Mouse (Mus musculus) megakaryocyte, embryonic 14.5 days (primary cell): ENCODE data around the gene Fstl1. TPM values are rescaled to one million over a fixed set of nuclear protein-coding genes. Genes with fewer than 3 reads are reported as not detected.

ENCODE experiments used
- H3K27me3 ChIP-seq: replicated peaks from 2 replicates; pipeline ENCODE3; 2012; ENCODE audit warnings: inconsistent platforms
- H3K36me3 ChIP-seq: replicated peaks from 2 replicates; pipeline ENCODE3; 2012; ENCODE audit warnings: low read length, inconsistent platforms, mixed read lengths
- H3K4me1 ChIP-seq: 2 replicates; pipeline ENCODE4 v1.6.1; 2012; ENCODE audit warnings: inconsistent platforms
- H3K4me3 ChIP-seq: replicated peaks from 2 replicates; pipeline ENCODE3; 2012; ENCODE audit warnings: moderate library complexity, mild to moderate bottlenecking, inconsistent platforms
- H3K9me3 ChIP-seq: 2 replicates; pipeline ENCODE4 v1.6.1; 2012; ENCODE audit warnings: inconsistent platforms
- FLI1 ChIP-seq: IDR thresholded peaks from 2 replicates; pipeline ENCODE4 v1.6.1; 2012; ENCODE audit warnings: low read length, inconsistent platforms, mixed read lengths
- GATA1 ChIP-seq: IDR thresholded peaks from 3 replicates; pipeline ENCODE4 v1.6.1; 2012; ENCODE audit warnings: mixed read lengths, low read length, inconsistent platforms, borderline replicate concordance
- polyA plus RNA-seq: library from polyadenylated mRNA; stranded (reverse); fragments of >175 nt; gene quantifications from 2 replicates; pipeline ENCODE4 v1.2.3, GENCODE M21; 2012; ENCODE audit warnings: low replicate concordance; ENCODE audit not compliant: insufficient read depth

Fstl1 gene
- polyA plus RNA-seq, 1 experiment = not detected

DNA sequence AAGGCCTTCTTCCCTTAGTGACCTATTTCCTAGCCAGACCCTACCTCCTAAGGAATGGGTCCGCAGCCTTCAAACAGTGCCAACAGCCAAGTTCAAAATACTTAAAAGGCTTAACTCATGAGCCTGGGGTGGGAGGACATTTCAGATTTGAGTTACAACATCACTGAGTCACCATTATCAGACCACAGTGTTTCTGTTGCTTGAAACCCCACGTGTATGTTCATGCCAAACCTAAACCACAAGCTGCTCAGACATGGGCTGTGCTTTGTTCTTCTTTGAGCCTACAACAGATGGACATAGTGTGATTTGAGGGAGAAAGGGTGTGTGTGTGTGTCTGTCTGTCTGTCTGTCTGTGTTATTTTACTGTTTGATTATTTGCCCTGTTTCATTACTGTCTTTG, 24.4 kb downstream of the Fstl1 start:
- TF ChIP-seq FLI1 (no peak), GATA1 (no peak)
- Histone ChIP-seq H3K27me3 (no peaks in the 10 kb centered on the region), H3K9me3 (peaks cover 33% of the 10 kb centered on the region), H3K4me1 (peaks cover 15% of the 10 kb centered on the region), H3K4me3 (no peak overlapping the region), H3K36me3 (no peaks in the 10 kb centered on the region)

DNA sequence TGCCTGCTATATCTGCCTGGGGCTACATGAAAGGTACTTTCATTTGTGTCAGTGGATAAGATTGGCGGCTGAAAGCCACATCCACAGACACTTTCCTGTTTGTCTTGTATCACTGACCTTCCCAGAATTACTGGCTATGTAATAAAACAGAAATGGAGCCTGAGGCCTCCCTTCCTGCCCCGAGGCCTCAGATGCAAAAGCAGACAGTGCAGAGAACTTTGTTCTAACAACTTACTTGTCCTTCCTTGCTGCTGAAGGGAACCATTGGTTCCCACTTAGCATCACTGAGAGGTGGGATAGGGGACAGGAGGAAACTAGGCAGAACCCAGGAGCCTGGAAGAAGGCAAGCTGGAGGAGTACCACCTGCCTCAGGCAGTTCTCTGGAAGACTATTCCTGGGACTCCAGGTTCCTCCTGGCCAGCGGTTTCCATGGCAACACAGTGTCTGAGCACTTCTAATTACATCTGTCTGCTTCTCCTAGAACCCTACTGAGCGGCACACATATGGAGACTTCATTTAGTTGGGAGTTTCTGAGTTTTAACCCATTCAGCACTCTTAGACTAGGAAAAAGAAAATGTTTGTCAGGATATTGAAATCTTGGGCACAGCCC, 26.1 kb downstream of the Fstl1 start:
- TF ChIP-seq FLI1 (no peak), GATA1 (no peak)
- Histone ChIP-seq H3K36me3 (no peaks in the 10 kb centered on the region), H3K4me1 (peaks cover 15% of the 10 kb centered on the region), H3K27me3 (no peaks in the 10 kb centered on the region), H3K4me3 (no peak overlapping the region), H3K9me3 (peaks cover 37% of the 10 kb centered on the region)

DNA sequence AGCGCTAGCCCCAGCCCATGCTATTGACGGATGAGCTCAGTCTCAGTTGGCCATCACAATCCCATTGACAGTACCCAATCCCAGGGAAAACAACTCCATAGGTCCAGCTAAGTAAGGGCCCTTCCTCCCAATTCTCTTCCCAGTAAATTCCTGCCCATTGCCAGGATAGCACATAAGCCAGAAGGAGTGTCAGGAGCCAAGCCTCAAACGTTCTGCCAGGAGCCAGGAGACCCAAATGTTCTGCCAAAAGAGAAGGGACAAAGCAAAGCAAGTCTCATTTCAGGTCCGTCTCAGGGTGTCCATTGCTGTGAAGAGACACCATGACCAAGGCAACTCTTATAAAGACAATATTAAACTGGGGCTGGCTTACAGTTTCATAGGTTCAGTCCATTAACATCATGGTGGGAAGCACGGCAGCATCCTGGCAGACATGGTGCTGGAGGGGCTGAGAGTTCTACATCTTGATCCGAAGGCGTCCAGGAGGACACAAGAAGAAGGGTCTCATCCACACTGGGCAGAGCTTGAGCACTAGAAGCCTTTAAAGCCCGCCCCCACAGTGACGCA, 26.8 kb downstream of the Fstl1 start:
- no peaks in the 10 kb centered on the region for H3K36me3 ChIP-seq
- peaks cover 15% of the 10 kb centered on the region for H3K4me1 ChIP-seq
- no peaks in the 10 kb centered on the region for H3K27me3 ChIP-seq
- H3K4me3 ChIP-seq = no peak overlapping the region
- peaks cover 37% of the 10 kb centered on the region for H3K9me3 ChIP-seq
- TF ChIP-seq GATA1 (no peak), FLI1 (no peak)

DNA sequence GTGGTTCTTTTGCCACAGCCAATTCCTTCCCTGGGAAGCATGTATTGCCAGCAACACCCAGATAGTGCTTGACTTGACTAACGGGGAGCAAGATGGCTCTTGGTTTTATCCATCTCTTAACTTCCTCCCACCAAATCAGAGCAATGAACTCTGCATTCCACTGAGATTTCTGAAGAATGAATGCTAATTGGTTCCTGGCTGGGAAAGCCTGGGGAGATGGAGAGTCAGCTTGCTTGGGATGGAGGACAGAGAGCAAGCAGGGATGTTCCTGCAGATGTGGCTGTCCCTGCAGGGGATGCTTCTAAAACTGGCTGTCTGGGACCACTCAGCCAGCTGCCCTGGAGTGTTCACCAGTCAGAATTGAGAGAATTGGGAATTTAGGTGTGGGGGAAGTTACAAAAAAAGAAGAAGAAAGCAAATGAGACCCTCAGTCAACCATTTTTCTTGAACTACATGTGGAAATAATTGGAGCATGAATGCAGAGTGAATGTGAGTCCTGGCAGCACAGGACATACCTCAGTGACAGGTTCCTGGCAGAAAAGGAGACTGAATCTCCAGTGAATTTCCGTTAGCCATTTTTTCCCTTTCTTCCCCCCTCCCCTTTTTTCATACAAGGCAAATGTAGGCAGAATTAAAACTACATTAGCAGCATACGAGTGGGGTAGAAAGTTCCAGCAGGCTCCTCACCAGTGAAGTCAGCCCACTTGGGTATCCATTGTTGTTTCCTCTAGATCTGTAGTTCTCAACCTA, 29.2 kb downstream of the Fstl1 start:
- Histone ChIP-seq H3K27me3 (no peaks in the 10 kb centered on the region), H3K9me3 (peaks cover 35% of the 10 kb centered on the region), H3K4me3 (no peak overlapping the region), H3K36me3 (no peaks in the 10 kb centered on the region), H3K4me1 (peaks cover 22% of the 10 kb centered on the region)
- TF ChIP-seq GATA1 (no peak), FLI1 (no peak)

DNA sequence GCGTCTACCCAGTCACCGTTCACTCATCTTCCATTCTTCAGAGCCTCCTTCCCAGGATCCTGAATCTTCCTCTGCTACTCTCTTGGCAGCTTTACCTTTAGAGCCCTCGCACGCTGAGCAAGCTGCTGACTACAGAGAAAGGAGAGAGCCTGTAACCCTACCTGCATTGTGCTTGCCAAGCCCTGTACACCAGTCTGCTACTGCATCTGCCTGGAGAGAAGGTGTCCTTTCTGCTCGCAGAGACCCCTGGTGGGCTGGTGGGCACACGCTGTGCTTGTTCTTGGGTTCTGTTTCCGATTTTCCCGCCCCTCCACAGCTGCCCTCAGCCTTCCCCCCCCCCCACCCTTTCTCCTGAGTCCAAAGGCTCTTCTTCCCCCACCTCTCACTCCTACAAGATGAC, 30.6 kb downstream of the Fstl1 start:
- Histone ChIP-seq H3K4me1 (peaks cover 19% of the 10 kb centered on the region), H3K27me3 (no peaks in the 10 kb centered on the region), H3K9me3 (peaks cover 35% of the 10 kb centered on the region), H3K4me3 (no peak overlapping the region), H3K36me3 (no peaks in the 10 kb centered on the region)
- TF ChIP-seq GATA1 (no peak), FLI1 (no peak)

DNA sequence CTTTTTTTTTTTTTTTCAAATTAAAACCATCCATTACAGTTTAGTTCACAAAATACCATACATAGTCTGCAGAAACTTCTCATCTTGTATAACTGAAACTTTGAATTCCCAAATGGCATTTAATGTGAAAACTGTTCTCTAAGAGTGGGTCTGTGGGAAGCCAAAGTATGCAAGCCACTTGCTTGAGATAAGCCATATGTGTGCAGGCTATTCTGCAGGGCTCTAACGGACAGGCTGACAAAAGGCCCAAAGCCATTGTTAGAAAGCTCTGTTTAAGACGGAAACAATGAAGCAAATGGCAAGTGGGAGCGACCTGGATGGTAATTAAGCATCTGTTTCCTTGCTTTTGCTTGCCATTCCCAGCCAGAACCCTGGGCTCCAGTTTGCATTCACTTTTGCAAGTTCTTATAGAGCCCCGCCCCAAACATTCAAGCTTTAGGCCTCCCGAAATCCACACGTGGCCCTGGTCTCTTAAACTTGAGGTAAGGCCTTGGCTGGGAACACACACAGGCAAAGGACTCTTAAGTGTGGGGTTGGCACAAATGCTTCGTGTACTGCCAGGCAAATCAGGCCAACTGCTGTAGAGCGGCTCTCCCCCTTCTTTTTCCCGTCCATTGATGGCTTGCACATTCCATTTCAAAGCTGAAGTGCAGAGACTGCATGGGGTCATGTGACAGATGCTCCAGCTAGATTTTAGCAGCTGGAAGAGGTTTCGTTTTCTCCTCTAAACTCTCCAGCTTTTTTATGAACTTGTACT, 32.4 kb downstream of the Fstl1 start:
- peaks cover 19% of the 10 kb centered on the region for H3K4me1 ChIP-seq
- no peak for TF ChIP-seq FLI1
- no peak for TF ChIP-seq GATA1
- H3K4me3 ChIP-seq = no peak overlapping the region
- no peaks in the 10 kb centered on the region for H3K36me3 ChIP-seq
- no peaks in the 10 kb centered on the region for H3K27me3 ChIP-seq
- peaks cover 27% of the 10 kb centered on the region for H3K9me3 ChIP-seq

DNA sequence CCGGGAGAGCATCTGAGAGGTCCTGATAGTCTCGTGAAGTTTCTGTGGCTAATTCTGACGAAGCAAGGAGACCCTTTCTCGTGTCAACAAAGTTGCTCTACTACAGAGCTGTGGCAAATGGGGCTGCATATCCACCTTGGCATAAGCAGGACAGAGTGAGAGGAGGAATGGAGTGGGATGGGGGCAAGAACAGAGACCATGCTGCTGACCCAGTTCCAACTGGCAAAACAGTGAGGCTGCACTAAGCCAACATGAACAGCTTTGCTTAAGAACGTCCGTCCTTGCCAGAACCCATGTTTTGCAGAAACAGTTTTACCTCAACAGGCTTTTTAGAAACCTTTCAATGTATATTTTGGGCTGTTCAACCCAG, 32.9 kb downstream of the Fstl1 start:
- Histone ChIP-seq H3K9me3 (peaks cover 23% of the 10 kb centered on the region), H3K36me3 (no peaks in the 10 kb centered on the region), H3K27me3 (no peaks in the 10 kb centered on the region), H3K4me3 (no peak overlapping the region), H3K4me1 (peaks cover 25% of the 10 kb centered on the region)
- TF ChIP-seq FLI1 (no peak), GATA1 (no peak)

DNA sequence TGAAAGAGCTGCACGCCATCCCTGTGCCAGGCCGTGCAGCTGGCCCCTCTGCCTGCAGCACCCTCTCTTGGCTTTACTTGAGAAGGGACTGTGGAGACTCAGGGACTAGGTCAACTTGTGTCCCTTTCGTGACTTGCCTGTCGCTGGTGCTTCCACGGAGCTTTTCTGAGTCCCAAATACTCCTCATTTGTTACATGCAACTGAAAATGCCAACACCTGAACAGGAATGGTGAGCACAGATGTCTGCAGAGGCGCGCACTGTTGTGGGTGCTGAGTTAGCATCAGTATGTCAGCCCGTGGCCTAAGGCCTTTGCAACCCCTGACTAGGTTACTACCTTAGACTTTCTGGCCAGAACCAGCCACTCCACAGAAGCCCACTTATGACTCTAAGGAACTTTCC, 35.2 kb downstream of the Fstl1 start:
- Histone ChIP-seq H3K9me3 (peaks cover 7% of the 10 kb centered on the region), H3K36me3 (no peaks in the 10 kb centered on the region), H3K27me3 (no peaks in the 10 kb centered on the region), H3K4me1 (peaks cover 34% of the 10 kb centered on the region), H3K4me3 (no peak overlapping the region)
- TF ChIP-seq GATA1 (no peak), FLI1 (no peak)

DNA sequence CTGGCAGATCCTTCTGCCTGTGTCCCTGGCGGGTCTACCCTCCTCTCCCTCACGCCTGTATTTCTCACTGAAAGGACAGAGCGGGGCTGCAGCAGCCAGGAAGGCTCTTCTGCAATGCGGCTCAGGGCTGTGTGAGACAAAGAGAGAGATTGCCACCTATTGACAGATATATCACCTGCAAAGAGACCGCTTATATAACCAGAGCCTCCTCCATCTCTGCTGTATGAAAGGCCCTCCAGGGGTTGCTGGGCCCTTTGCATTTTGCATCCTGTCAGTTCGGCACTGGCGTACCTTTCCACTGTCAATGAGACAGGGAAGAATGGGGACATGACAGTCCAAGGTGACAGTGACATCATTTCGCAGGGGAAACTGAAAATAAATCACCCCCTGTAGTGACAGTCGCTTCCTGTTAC, 35.8 kb downstream of the Fstl1 start:
- no peaks in the 10 kb centered on the region for H3K27me3 ChIP-seq
- peaks cover 4% of the 10 kb centered on the region; the same call in 1 of the 2 replicates for H3K9me3 ChIP-seq
- H3K4me1 ChIP-seq = peaks cover 34% of the 10 kb centered on the region
- TF ChIP-seq GATA1 = no peak
- TF ChIP-seq FLI1 = no peak
- H3K4me3 ChIP-seq = no peak overlapping the region
- H3K36me3 ChIP-seq = no peaks in the 10 kb centered on the region
